Mouse (Mus musculus): ENCODE measurements around the gene Dydc1. TPM values are rescaled to one million over a fixed set of nuclear protein-coding genes. Genes with fewer than 3 reads are reported as not detected.

Dydc1 gene
- polyA plus RNA-seq, 1 experiment from 2014 or later = not detected

DNA sequence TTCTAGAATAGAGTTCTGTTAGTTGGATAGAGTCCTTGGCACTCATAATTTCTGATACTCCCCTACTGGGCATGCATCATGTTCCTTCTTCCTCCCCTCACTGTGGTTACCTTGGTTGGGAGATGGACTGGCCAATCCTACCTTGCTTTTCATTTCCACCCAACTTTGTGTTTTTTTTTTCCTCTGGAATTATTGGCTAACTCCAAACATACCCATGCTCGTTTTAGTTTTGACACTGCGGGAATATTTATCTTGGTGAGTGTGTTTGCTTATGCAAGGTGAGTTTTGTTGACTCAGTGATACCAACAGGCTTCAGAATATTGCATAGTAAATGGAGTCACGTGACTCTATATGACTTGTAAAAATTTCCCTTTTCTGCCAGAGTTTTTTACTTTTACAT, 28.0 kb downstream of the Dydc1 start:
- no peak overlapping the region for H3K4me3 ChIP-seq
- no peak overlapping the region for H3K4me2 ChIP-seq
- no peak overlapping the region for H3K9ac ChIP-seq
- no peaks in the 10 kb centered on the region for H3K27me3 ChIP-seq
- H3K9me3 ChIP-seq (replicated peaks) = no peaks in the 10 kb centered on the region
- WGBS = 80% methylated on average over 3 of the region's 3 CpGs
- no peak overlapping the region for H3K27ac ChIP-seq
- no peaks in the 10 kb centered on the region for H3K4me1 ChIP-seq (replicated peaks)
- ATAC-seq (replicated peaks; ENCODE audit: insufficient number of reproducible peaks, insufficient read depth, low FRiP score, low read depth) = no peak
- H3K36me3 ChIP-seq = no peaks in the 10 kb centered on the region

DNA sequence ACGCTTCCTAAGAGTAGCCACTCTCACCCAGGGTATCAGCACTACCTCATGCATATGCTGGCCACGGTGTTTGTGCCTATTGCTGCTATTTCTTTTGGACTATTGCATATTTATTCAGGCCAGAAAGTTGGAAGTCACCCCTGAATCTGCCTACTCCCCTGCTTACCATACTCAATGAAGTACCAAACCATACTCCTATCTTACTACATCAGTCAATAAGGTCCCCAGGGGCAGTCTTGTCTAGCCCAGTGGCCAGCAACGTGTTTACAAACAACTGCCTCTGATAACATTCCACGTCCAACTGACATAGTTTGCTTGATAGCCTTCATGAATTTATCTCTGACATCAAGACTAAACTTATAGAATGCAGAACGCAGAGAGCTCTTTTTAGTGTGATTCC, 28.5 kb downstream of the Dydc1 start:
- 79% methylated on average over 5 of the region's 5 CpGs for WGBS
- H3K27ac ChIP-seq = no peak overlapping the region
- H3K4me1 ChIP-seq (replicated peaks) = no peaks in the 10 kb centered on the region
- H3K9me3 ChIP-seq (replicated peaks) = no peaks in the 10 kb centered on the region
- H3K4me3 ChIP-seq = no peak overlapping the region
- no peak for ATAC-seq (replicated peaks; ENCODE audit: insufficient number of reproducible peaks, insufficient read depth, low FRiP score, low read depth)
- H3K9ac ChIP-seq = no peak overlapping the region
- H3K4me2 ChIP-seq = no peak overlapping the region
- H3K27me3 ChIP-seq = no peaks in the 10 kb centered on the region
- no peaks in the 10 kb centered on the region for H3K36me3 ChIP-seq

DNA sequence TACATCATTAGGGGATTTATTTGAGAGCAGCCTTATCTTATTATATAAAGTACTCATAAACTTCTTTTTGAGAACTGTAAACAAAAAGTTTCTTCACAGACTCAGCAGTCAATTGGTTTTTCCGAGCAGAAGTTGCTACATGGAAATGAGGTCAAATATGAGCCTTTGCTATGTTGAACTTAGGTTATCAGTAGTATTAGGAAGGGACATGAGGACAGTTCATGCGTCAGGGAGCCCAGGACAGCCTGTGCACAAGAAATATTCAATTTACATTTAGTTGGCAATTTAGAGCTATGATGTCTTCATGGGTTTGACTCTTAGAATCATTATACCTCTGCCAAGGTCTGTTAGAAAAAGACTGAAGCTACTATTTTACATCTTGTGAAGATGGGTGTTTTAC, 29.6 kb downstream of the Dydc1 start:
- Histone ChIP-seq H3K9ac (no peak overlapping the region), H3K4me3 (no peak overlapping the region), H3K27ac (no peak overlapping the region), H3K27me3 (no peaks in the 10 kb centered on the region), H3K4me2 (no peak overlapping the region), H3K4me1 (replicated peaks) (no peaks in the 10 kb centered on the region), H3K36me3 (no peaks in the 10 kb centered on the region), H3K9me3 (replicated peaks) (no peaks in the 10 kb centered on the region)
- ATAC-seq (replicated peaks; ENCODE audit: insufficient number of reproducible peaks, insufficient read depth, low FRiP score, low read depth) = no peak
- 63% methylated on average over 2 of the region's 2 CpGs for WGBS

DNA sequence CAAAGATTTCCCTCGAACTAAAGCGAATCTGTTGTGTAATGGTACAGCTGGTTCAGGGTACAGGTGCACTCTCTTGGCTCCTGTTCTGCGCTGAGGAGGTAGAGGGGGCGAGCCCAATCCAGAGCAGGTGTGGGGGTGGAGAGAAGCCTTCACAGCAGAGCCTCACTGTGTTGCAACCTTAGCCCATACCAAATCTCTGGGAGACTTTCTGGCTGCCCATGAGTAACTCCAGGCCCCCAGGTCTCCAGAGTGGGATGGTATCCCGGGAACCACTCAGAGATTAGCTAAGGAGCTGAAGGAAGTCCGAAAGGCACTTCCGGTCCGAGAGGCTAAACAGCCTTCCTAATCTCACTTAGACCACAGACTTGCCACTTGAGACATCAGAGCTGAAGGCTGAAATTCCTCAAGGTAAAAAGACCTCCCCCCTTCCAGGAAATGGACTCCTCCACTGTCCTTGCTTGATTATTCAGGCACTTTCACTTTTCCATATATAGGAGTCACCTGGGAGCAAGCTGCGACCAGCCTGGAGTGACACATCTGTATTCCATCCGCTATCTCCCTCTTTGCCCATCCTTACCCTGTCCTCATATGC, 32.2 kb downstream of the Dydc1 start, which contains the start of gene Mat1a:
TSS of gene Mat1a (plus strand) at position 183 of the 592 bp plus-strand sequence.
- no peaks in the 10 kb centered on the region for H3K27me3 ChIP-seq
- H3K27ac ChIP-seq = no peak within 1 kb of the TSS
- no peaks in the 10 kb centered on the region for H3K9me3 ChIP-seq (replicated peaks)
- H3K36me3 ChIP-seq = no peaks in the 10 kb centered on the region
- H3K4me2 ChIP-seq = peak within 1 kb of the TSS; percentile 56
- no peak within 1 kb of the TSS for H3K9ac ChIP-seq
- WGBS = 49% methylated on average over 10 of the region's 10 CpGs
- H3K4me3 ChIP-seq = peak within 1 kb of the TSS; percentile 32
- no peak for ATAC-seq (replicated peaks; ENCODE audit: insufficient number of reproducible peaks, insufficient read depth, low FRiP score, low read depth)
- H3K4me1 ChIP-seq (replicated peaks) = no peaks in the 10 kb centered on the region

DNA sequence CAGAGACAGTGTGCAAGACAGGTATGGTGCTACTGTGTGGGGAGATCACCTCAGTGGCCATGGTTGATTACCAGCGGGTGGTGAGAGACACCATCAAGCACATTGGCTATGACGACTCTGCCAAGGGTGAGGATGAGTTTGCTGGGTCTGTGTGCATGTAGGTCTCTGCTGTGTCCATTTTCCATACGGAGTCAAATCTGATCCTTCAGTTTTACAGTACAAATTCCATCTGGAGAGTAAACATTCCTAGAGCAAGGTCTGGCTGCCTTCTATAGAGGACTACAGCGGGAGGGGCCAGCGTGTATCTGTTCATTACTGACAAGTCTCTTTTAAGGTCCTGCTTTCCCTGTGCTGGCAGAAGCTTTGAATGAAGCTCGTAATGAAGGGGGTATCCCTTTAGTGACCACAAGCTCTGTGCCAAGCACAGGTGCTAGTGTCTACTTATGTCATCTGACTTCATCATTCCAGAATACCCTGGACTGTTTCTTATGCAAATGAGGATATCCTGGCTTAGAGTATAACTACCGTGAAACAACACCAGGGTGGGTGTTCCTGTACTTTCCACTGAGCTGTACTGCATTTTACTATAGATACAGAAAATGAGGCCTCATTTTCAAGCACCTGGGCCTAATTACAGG, 38.4 kb downstream of the Dydc1 start:
- Histone ChIP-seq H3K4me1 (replicated peaks) (no peaks in the 10 kb centered on the region), H3K9ac (no peak overlapping the region), H3K4me3 (no peak overlapping the region), H3K9me3 (replicated peaks) (no peaks in the 10 kb centered on the region), H3K36me3 (no peaks in the 10 kb centered on the region), H3K27ac (no peak overlapping the region), H3K4me2 (no peak overlapping the region), H3K27me3 (no peaks in the 10 kb centered on the region)
- ATAC-seq (replicated peaks; ENCODE audit: insufficient number of reproducible peaks, insufficient read depth, low FRiP score, low read depth) = no peak
- WGBS = 76% methylated on average over 7 of the region's 7 CpGs

DNA sequence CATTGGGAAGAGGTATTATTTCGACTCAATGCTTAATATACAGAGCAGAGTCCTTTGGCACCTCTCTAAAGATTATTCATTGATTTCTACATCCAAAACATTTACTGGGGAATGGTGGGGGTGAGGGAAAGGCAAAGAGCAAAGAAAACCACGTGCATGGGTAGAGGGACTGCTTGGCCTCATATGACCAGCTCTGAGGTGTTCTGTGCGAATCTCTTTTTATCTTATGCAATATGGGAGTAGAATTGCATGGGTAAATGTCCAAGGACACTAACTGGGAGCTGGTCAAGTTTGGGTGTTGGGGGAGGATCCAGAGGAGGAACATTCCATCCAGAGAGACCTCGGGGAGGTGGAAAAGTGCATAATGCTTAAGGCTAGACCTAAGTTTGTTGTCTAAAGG, 40.2 kb downstream of the Dydc1 start:
- Histone ChIP-seq H3K9me3 (replicated peaks) (no peaks in the 10 kb centered on the region), H3K27ac (no peak overlapping the region), H3K36me3 (no peaks in the 10 kb centered on the region), H3K27me3 (no peaks in the 10 kb centered on the region), H3K9ac (no peak overlapping the region), H3K4me2 (no peak overlapping the region), H3K4me1 (replicated peaks) (peaks cover 5% of the 10 kb centered on the region), H3K4me3 (no peak overlapping the region)
- WGBS = 75% methylated on average over 4 of the region's 4 CpGs
- ATAC-seq (replicated peaks; ENCODE audit: insufficient number of reproducible peaks, insufficient read depth, low FRiP score, low read depth) = no peak

DNA sequence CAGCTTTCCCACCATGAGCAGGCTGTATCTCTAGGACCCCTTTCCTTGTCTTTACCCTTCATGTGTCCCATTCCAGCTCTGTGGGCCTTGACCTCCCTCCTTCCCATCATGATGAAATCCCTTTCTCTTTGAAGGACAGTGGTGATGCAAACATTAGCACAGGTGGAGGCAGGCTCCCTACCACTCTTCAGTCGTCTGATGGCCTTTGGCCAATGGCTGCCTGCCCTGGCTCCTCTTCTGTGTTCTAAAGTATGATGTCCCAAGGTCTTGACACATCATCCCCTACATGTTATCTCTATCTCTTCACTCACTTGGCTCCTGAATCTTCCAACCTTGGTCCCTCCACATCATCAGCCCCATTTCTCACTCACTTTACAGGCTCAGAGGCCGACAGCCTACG, 43.6 kb downstream of the Dydc1 start:
- Histone ChIP-seq H3K9ac (no peak overlapping the region), H3K27me3 (no peaks in the 10 kb centered on the region), H3K9me3 (replicated peaks) (no peaks in the 10 kb centered on the region), H3K27ac (no peak overlapping the region), H3K36me3 (no peaks in the 10 kb centered on the region), H3K4me2 (no peak overlapping the region), H3K4me3 (no peak overlapping the region), H3K4me1 (replicated peaks) (peaks cover 10% of the 10 kb centered on the region)
- 67% methylated on average over 3 of the region's 3 CpGs for WGBS
- no peak for ATAC-seq (replicated peaks; ENCODE audit: insufficient number of reproducible peaks, insufficient read depth, low FRiP score, low read depth)

DNA sequence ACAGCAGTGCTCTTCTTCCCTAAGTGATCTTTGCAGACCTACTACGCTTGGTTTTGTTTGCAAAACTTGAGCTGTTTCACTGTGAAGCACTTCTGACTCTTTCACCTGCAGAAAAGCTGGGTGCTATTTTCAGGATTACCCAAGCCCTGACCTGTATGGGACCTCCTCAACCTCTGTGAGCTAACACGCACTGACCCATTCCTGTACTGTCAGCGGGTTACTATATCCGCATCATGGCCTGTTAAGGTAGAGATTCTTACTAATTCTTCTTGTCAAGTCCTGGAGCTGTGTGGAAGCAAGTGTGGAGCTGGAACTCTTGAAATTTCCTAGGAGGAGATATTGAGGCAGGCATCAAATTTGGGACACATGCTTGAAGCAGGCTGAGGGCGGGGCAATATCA, 52.0 kb downstream of the Dydc1 start:
- no peak overlapping the region for H3K4me2 ChIP-seq
- H3K27me3 ChIP-seq = no peaks in the 10 kb centered on the region
- no peak for ATAC-seq (replicated peaks; ENCODE audit: insufficient number of reproducible peaks, insufficient read depth, low FRiP score, low read depth)
- no peak overlapping the region for H3K9ac ChIP-seq
- no peaks in the 10 kb centered on the region for H3K36me3 ChIP-seq
- 78% methylated on average over 5 of the region's 5 CpGs for WGBS
- H3K27ac ChIP-seq = no peak overlapping the region
- H3K4me1 ChIP-seq (replicated peaks) = no peaks in the 10 kb centered on the region
- no peak overlapping the region for H3K4me3 ChIP-seq
- no peaks in the 10 kb centered on the region for H3K9me3 ChIP-seq (replicated peaks)

DNA sequence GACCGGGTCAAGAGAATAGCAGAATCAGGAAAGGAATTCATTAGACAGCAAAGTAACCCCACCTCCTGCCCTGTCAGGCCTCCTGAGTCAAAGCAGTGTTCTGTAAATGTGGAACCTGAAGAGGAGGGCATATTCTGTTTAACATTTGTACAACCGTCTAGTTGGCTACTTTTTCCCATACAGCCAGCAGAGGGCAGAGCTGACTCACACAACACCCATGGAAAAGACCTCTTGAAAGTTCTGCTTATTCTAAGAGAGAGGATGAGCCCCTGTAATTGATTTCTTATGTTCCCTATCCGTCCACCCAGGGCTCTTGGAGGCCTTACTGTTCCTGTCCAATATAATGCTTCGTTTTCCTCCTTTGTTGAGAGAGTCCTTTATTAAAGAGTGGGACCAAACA, 55.3 kb downstream of the Dydc1 start:
- Histone ChIP-seq H3K27me3 (no peaks in the 10 kb centered on the region), H3K4me2 (no peak overlapping the region), H3K4me1 (replicated peaks) (no peaks in the 10 kb centered on the region), H3K27ac (no peak overlapping the region), H3K9me3 (replicated peaks) (no peaks in the 10 kb centered on the region), H3K4me3 (no peak overlapping the region), H3K9ac (no peak overlapping the region), H3K36me3 (no peaks in the 10 kb centered on the region)
- 16% methylated on average over 4 of the region's 4 CpGs for WGBS
- ATAC-seq (replicated peaks; ENCODE audit: insufficient number of reproducible peaks, insufficient read depth, low FRiP score, low read depth) = no peak

DNA sequence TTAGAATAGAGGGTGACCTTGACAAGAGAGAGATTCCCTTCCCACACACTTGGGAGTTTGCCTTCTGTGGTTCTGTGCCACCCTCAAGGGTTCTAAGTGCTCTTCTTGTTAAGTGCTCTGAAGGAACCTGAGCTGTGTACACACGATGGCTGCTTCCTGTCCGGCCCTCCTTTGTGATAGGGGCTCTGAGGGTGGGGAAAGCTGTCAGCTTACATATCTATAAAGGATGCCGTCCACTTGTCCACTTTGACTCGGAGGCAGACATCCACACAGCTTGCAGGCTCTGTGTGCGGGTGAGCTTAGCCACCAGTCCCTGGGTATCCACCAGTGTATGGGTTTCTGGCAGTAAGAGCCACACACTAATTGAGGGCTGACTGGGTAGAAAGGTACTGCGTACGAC, 58.8 kb downstream of the Dydc1 start, which contains the start of gene Sftpa1:
TSS of gene Sftpa1 (plus strand) at position 243 of the 400 bp plus-strand sequence.
- no peaks in the 10 kb centered on the region for H3K27me3 ChIP-seq
- 52% methylated on average over 7 of the region's 7 CpGs for WGBS
- no peaks in the 10 kb centered on the region for H3K36me3 ChIP-seq
- no peak within 1 kb of the TSS for H3K27ac ChIP-seq
- H3K4me2 ChIP-seq = no peak within 1 kb of the TSS
- no peak for ATAC-seq (replicated peaks; ENCODE audit: insufficient number of reproducible peaks, insufficient read depth, low FRiP score, low read depth)
- H3K4me1 ChIP-seq (replicated peaks) = no peaks in the 10 kb centered on the region
- no peak within 1 kb of the TSS for H3K4me3 ChIP-seq
- H3K9me3 ChIP-seq (replicated peaks) = no peaks in the 10 kb centered on the region
- H3K9ac ChIP-seq = no peak within 1 kb of the TSS

DNA sequence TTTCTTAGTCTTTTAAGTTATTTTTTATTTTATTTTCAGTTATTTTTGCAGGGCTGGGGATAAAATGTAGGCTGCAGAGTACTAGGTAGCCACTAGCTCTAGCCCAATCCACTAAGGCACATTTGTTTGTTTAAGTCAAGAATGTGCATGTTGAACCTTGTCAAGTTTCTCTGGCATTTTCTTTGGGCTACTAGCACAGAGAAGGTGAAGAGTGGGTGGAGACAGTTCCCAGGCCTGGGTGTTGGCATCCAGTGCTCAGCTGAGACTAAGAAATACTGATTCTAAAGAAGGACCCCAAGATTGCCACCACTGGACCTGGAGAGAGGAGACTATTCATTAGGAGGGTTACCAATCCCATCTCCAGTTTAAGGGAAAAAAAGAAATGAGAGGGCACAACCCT, 64.3 kb downstream of the Dydc1 start:
- Histone ChIP-seq H3K4me3 (no peak overlapping the region), H3K36me3 (no peaks in the 10 kb centered on the region), H3K4me1 (replicated peaks) (no peaks in the 10 kb centered on the region), H3K9ac (no peak overlapping the region), H3K27ac (no peak overlapping the region), H3K9me3 (replicated peaks) (no peaks in the 10 kb centered on the region), H3K4me2 (no peak overlapping the region), H3K27me3 (no peaks in the 10 kb centered on the region)
- no peak for ATAC-seq (replicated peaks; ENCODE audit: insufficient number of reproducible peaks, insufficient read depth, low FRiP score, low read depth)

DNA sequence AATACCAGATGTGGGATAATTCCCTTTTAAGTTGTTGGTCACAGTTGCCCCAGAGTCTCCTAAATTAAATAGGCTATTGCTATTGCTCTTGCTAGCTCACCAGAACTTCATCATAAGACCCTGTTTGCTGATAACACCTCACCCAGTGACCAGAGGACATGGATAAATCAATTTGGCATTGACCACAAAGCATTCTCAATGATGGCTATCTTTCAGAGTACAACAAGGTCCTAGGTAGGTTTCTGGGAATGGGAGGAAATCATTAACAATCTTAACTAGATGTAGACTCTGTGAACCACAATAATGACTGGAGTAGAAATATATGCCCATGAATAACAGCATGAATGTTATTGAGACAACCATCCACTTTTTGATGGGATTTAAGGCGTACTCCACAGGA, 68.0 kb downstream of the Dydc1 start:
- Histone ChIP-seq H3K27ac (no peak overlapping the region), H3K4me1 (replicated peaks) (no peaks in the 10 kb centered on the region), H3K36me3 (no peaks in the 10 kb centered on the region), H3K9me3 (replicated peaks) (no peaks in the 10 kb centered on the region), H3K9ac (no peak overlapping the region), H3K27me3 (no peaks in the 10 kb centered on the region), H3K4me3 (no peak overlapping the region), H3K4me2 (no peak overlapping the region)
- no peak for ATAC-seq (replicated peaks; ENCODE audit: insufficient number of reproducible peaks, insufficient read depth, low FRiP score, low read depth)
- WGBS = 88% methylated on average over 1 of the region's 1 CpGs

All from heart, embryonic 15.5 days (tissue).